Mouse (Mus musculus) G1E (cell line): Measurements from ENCODE around the gene D8Ertd738e.

Experiments used
- CTCF ChIP-seq: IDR thresholded peaks from 2 replicates; pipeline ENCODE4 v1.5.1; 2012; ENCODE audit warnings: low read depth, low read length, inconsistent platforms, mixed read lengths
- GATA1 ChIP-seq: IDR thresholded peaks from 2 replicates; pipeline ENCODE4 v1.6.1; 2012; ENCODE audit warnings: borderline replicate concordance, low read length, inconsistent platforms, mixed read lengths
- GATA2 ChIP-seq: IDR thresholded peaks from 2 replicates; pipeline ENCODE4 v1.6.1; 2012; ENCODE audit warnings: low read depth, low read length, inconsistent platforms, borderline replicate concordance
- POLR2AphosphoS5 ChIP-seq: IDR thresholded peaks from 2 replicates; pipeline ENCODE4 v1.6.1; 2012; ENCODE audit warnings: low read depth, low read length, inconsistent platforms; ENCODE audit not compliant: insufficient replicate concordance
- TAL1 ChIP-seq: conservative IDR thresholded peaks from 2 replicates; pipeline ENCODE4 v1.6.1; 2012; ENCODE audit warnings: low read depth, low read length, inconsistent platforms, mixed read lengths

DNA sequence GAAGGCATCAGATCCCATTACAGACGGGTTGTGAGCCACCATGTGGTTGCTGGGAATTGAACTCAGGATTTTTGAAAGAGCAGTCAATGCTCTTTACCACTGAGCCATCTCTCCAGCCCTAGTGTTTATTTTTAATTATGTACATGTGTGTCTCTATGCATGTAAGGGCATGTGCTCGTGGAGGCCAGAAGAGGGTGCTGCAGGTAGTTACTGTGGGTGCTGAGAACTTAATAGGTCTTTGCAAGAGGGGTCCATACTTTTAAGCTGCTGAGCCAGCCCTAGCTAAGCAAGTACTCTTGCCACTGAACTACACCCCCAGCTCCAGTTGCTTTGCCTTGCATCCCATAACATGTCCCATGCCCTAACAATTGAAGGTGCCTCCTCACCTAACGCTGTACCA is 6.3 kb upstream of the D8Ertd738e start:
- TF ChIP-seq CTCF (no peak), GATA1 (no peak), POLR2AphosphoS5 (no peak), GATA2 (no peak), TAL1 (no peak)
